Mouse (Mus musculus) urinary bladder, postnatal 36 days (tissue): ENCODE results near the gene Runx1.

Experiments
- DNase-seq, 2 experiments: peaks; one replicate each; pipeline ENCODE4 v3.0.0; 2022; ENCODE audit warnings: low spot score in 2 of 2, mixed read lengths in 1 of 2

Gene Runx1

GRCm38 (mm10) chr16:92794197-92794596 is 31.8 kb downstream of the Runx1 start:
- DNase-seq: no peak

- no peak for DNase-seq
Measured at GRCm38 (mm10) chr16:92793741-92794140, 32.2 kb downstream of the Runx1 start.

GRCm38 (mm10) chr16:92792905-92793304 is 33.0 kb downstream of the Runx1 start:
- no peak for DNase-seq

GRCm38 (mm10) chr16:92790601-92791000 is 35.3 kb downstream of the Runx1 start:
- DNase-seq: no peak

GRCm38 (mm10) chr16:92789840-92790239 is 36.1 kb downstream of the Runx1 start:
- DNase-seq: no peak

GRCm38 (mm10) chr16:92788446-92788845 is 37.5 kb downstream of the Runx1 start:
- no peak for DNase-seq

- DNase-seq: no peak
Measured at GRCm38 (mm10) chr16:92786883-92787321, 39.0 kb downstream of the Runx1 start.

- DNase-seq: no peak
Measured at GRCm38 (mm10) chr16:92786276-92786882, 39.6 kb downstream of the Runx1 start.

- DNase-seq: peak in 1 of 2 experiments; percentile 18
Measured at GRCm38 (mm10) chr16:92783651-92784131, 42.3 kb downstream of the Runx1 start.

GRCm38 (mm10) chr16:92782408-92782807 is 43.5 kb downstream of the Runx1 start:
- DNase-seq: no peak

- no peak for DNase-seq
Measured at GRCm38 (mm10) chr16:92779896-92780435, 46.0 kb downstream of the Runx1 start.

- DNase-seq: no peak
Measured at GRCm38 (mm10) chr16:92779175-92779574, 46.8 kb downstream of the Runx1 start.

- no peak for DNase-seq
Measured at GRCm38 (mm10) chr16:92778096-92778780, 47.7 kb downstream of the Runx1 start.

GRCm38 (mm10) chr16:92767862-92768261 is 58.1 kb downstream of the Runx1 start:
- DNase-seq: no peak

GRCm38 (mm10) chr16:92767423-92767822 is 58.5 kb downstream of the Runx1 start:
- no peak for DNase-seq

GRCm38 (mm10) chr16:92764741-92765396 is 61.1 kb downstream of the Runx1 start:
- DNase-seq: no peak

- DNase-seq: no peak
Measured at GRCm38 (mm10) chr16:92763666-92764065, 62.3 kb downstream of the Runx1 start.

- no peak for DNase-seq
Measured at GRCm38 (mm10) chr16:92761968-92762521, 63.9 kb downstream of the Runx1 start.

- DNase-seq: no peak
Measured at GRCm38 (mm10) chr16:92760091-92760490, 65.9 kb downstream of the Runx1 start.

GRCm38 (mm10) chr16:92757564-92757963 is 68.4 kb downstream of the Runx1 start:
- no peak for DNase-seq

GRCm38 (mm10) chr16:92753944-92754343 is 72.0 kb downstream of the Runx1 start:
- no peak for DNase-seq

- no peak for DNase-seq
Measured at GRCm38 (mm10) chr16:92753139-92753538, 72.8 kb downstream of the Runx1 start.
